Mouse (Mus musculus) heart, embryonic 16.5 days (tissue): ENCODE results near the gene Tmcc3. TPM values are rescaled to one million over a fixed set of nuclear protein-coding genes. Genes with fewer than 3 reads are reported as not detected.
"Not testable (repeated sequence)": the region's sequence is repeated elsewhere in the genome, so short reads cannot be mapped to it uniquely, and the experiment has no call there.

Experiments used
- ATAC-seq: fragments of 200-750 bp; cut with Nextera tagmentation; replicated peaks from 2 replicates; pipeline ENCODE4 v1.8.0; 2017; ENCODE audit warnings: moderate number of reproducible peaks; ENCODE audit not compliant: insufficient read depth, low FRiP score; ENCODE audit errors: extremely low read depth
- H3K27ac ChIP-seq: fragments of 300-500 bp; sonication (generic); 2 replicates; pipeline ENCODE4 v1.5.1; 2014; ENCODE audit warnings: mild to moderate bottlenecking, low read length, control low read depth, moderate library complexity
- H3K27me3 ChIP-seq: fragments of 300-500 bp; sonication (generic); 2 replicates; pipeline ENCODE4 v1.6.1; 2014; ENCODE audit warnings: low read length, mixed read lengths; ENCODE audit not compliant: control insufficient read depth, insufficient read depth
- H3K36me3 ChIP-seq: fragments of 300-500 bp; sonication (generic); 2 replicates; pipeline ENCODE4 v1.6.1; 2014; ENCODE audit not compliant: control insufficient read depth, insufficient read depth
- H3K4me1 ChIP-seq: fragments of 300-500 bp; sonication (generic); 2 replicates; pipeline ENCODE4 v1.6.1; 2014; ENCODE audit warnings: low read length, mixed read lengths; ENCODE audit not compliant: control insufficient read depth, insufficient read depth
- H3K4me2 ChIP-seq: fragments of 300-500 bp; sonication (generic); 2 replicates; pipeline ENCODE4 v1.6.1; 2014; ENCODE audit warnings: low read depth, mild to moderate bottlenecking, control low read depth, low read length
- H3K4me3 ChIP-seq: fragments of 300-500 bp; sonication (generic); 2 replicates; pipeline ENCODE4 v1.5.1; 2014; ENCODE audit warnings: mild to moderate bottlenecking, control low read depth, low read length
- H3K9ac ChIP-seq: fragments of 300-500 bp; sonication (generic); 2 replicates; pipeline ENCODE4 v1.6.1; 2014; ENCODE audit warnings: low read length, control low read depth
- H3K9me3 ChIP-seq: fragments of 300-500 bp; sonication (generic); replicated peaks from 2 replicates; pipeline ENCODE4 v1.6.1; 2016; ENCODE audit warnings: low read length; ENCODE audit not compliant: control insufficient read depth
- WGBS: fragments of 180-500 bp; shearing (Covaris S2); extraction: QIAGEN DNeasy Blood & Tissue Kit; methylation state at CpG from one replicate; pipeline ENCODE4 v1.1.7; 2014; 5-methylcytosine and 5-hydroxymethylcytosine counted together
- polyA plus RNA-seq: library from polyadenylated mRNA; unstranded; fragments of >200 nt; fragmentation: Nextera tagmentation; extraction: Ambion mirVana; gene quantifications from 2 replicates; pipeline ENCODE4 v1.2.1, GENCODE M21; 2015

Gene Tmcc3
- polyA plus RNA-seq, 1 experiment from 2014 or later, result 11.4 TPM

GRCm38 (mm10) chr10:94523711-94524156, 212.0 kb downstream of the Tmcc3 start:
- H3K27me3 ChIP-seq, result no peaks in the 10 kb centered on the region
- peaks cover 37% of the 10 kb centered on the region for H3K4me1 ChIP-seq
- 14% methylated on average over 18 of the region's 18 CpGs for WGBS
- H3K27ac ChIP-seq, result no peak overlapping the region
- no peaks in the 10 kb centered on the region for H3K9me3 ChIP-seq
- H3K36me3 ChIP-seq, result no peaks in the 10 kb centered on the region
- no peak overlapping the region for H3K9ac ChIP-seq
- ATAC-seq, result peak; percentile 37; the same call in 1 of the 2 replicates
- H3K4me2 ChIP-seq, result peak overlapping the region; percentile 23; the same call in 1 of the 2 replicates
- H3K4me3 ChIP-seq, result no peak overlapping the region

GRCm38 (mm10) chr10:94524966-94525365, 213.2 kb downstream of the Tmcc3 start:
- Histone ChIP-seq H3K4me1 (peaks cover 33% of the 10 kb centered on the region), H3K27ac (no peak overlapping the region), H3K9ac (no peak overlapping the region), H3K4me3 (no peak overlapping the region), H3K9me3 (no peaks in the 10 kb centered on the region), H3K4me2 (no peak overlapping the region), H3K36me3 (no peaks in the 10 kb centered on the region), H3K27me3 (no peaks in the 10 kb centered on the region)
- ATAC-seq, result no peak
- 64% methylated on average over 6 of the region's 6 CpGs for WGBS

- Histone ChIP-seq H3K9me3 (no peaks in the 10 kb centered on the region), H3K4me2 (no peak overlapping the region), H3K9ac (no peak overlapping the region), H3K36me3 (no peaks in the 10 kb centered on the region), H3K27me3 (no peaks in the 10 kb centered on the region), H3K4me1 (peaks cover 25% of the 10 kb centered on the region), H3K4me3 (no peak overlapping the region), H3K27ac (no peak overlapping the region)
- ATAC-seq, result no peak
- WGBS, result 71% methylated on average over 7 of the region's 7 CpGs
Measured at GRCm38 (mm10) chr10:94525784-94526183, 214.0 kb downstream of the Tmcc3 start.

- no peak overlapping the region for H3K4me2 ChIP-seq
- H3K27ac ChIP-seq, result no peak overlapping the region
- H3K9me3 ChIP-seq, result no peaks in the 10 kb centered on the region
- WGBS, result 75% methylated on average over 8 of the region's 8 CpGs
- ATAC-seq, result no peak
- peaks cover 16% of the 10 kb centered on the region for H3K4me1 ChIP-seq
- no peak overlapping the region for H3K9ac ChIP-seq
- no peaks in the 10 kb centered on the region for H3K36me3 ChIP-seq
- H3K4me3 ChIP-seq, result no peak overlapping the region
- no peaks in the 10 kb centered on the region for H3K27me3 ChIP-seq
Measured at GRCm38 (mm10) chr10:94526834-94527233, 215.1 kb downstream of the Tmcc3 start.

- Histone ChIP-seq H3K9me3 (no peaks in the 10 kb centered on the region), H3K9ac (no peak overlapping the region), H3K27ac (no peak overlapping the region), H3K4me1 (peaks cover 15% of the 10 kb centered on the region), H3K27me3 (no peaks in the 10 kb centered on the region), H3K36me3 (no peaks in the 10 kb centered on the region), H3K4me3 (no peak overlapping the region), H3K4me2 (no peak overlapping the region)
- ATAC-seq, result no peak
- 73% methylated on average over 6 of the region's 6 CpGs for WGBS
Measured at GRCm38 (mm10) chr10:94527248-94527647, 215.5 kb downstream of the Tmcc3 start.

GRCm38 (mm10) chr10:94530079-94530478, 218.3 kb downstream of the Tmcc3 start:
- Histone ChIP-seq H3K9me3 (no peaks in the 10 kb centered on the region), H3K4me1 (no peaks in the 10 kb centered on the region; the same call in none of the 2 replicates), H3K36me3 (no peaks in the 10 kb centered on the region), H3K9ac (no peak overlapping the region), H3K27ac (no peak overlapping the region), H3K27me3 (no peaks in the 10 kb centered on the region), H3K4me3 (no peak overlapping the region), H3K4me2 (no peak overlapping the region)
- WGBS, result 88% methylated on average over 2 of the region's 2 CpGs
- ATAC-seq, result no peak

GRCm38 (mm10) chr10:94531482-94531881, 219.7 kb downstream of the Tmcc3 start:
- no peaks in the 10 kb centered on the region for H3K9me3 ChIP-seq
- H3K4me2 ChIP-seq, result no peak overlapping the region
- H3K4me1 ChIP-seq, result no peaks in the 10 kb centered on the region
- H3K4me3 ChIP-seq, result no peak overlapping the region
- no peaks in the 10 kb centered on the region for H3K27me3 ChIP-seq
- H3K9ac ChIP-seq, result no peak overlapping the region
- no peak overlapping the region for H3K27ac ChIP-seq
- ATAC-seq, result no peak
- H3K36me3 ChIP-seq, result no peaks in the 10 kb centered on the region

GRCm38 (mm10) chr10:94533081-94533724, 221.5 kb downstream of the Tmcc3 start:
- Histone ChIP-seq H3K9ac (no peak overlapping the region), H3K4me3 (no peak overlapping the region), H3K27ac (no peak overlapping the region), H3K9me3 (no peaks in the 10 kb centered on the region), H3K27me3 (no peaks in the 10 kb centered on the region), H3K4me2 (no peak overlapping the region), H3K36me3 (no peaks in the 10 kb centered on the region), H3K4me1 (no peaks in the 10 kb centered on the region)
- ATAC-seq, result no peak
- WGBS, result 70% methylated on average over 6 of the region's 6 CpGs

GRCm38 (mm10) chr10:94538623-94539022, 226.9 kb downstream of the Tmcc3 start:
- not testable (repeated sequence) for H3K9me3 ChIP-seq
- 91% methylated on average over 2 of the region's 2 CpGs for WGBS

More at GRCm38 (mm10) chr10:94538623-94539022, 226.9 kb downstream of the Tmcc3 start:
- not testable (repeated sequence) for ATAC-seq, H3K4me3 ChIP-seq, H3K27me3 ChIP-seq, H3K4me1 ChIP-seq, H3K36me3 ChIP-seq, H3K9ac ChIP-seq, H3K27ac ChIP-seq, H3K4me2 ChIP-seq
